8 mouse cellular contexts compared by ENCODE assay signal in genomic region chr13:44673337-44673966, GRCm38 (mm10). TPM values are rescaled to one million over a fixed set of nuclear protein-coding genes. Genes with fewer than 3 reads are reported as not detected.
DNase-seq lines count a peak whose midpoint lies in the region; ATAC-seq and TF ChIP-seq lines count a peak whose summit lies in the region.

No protein-coding gene starts in this region.

- WGBS in kidney, postnatal 0 days: 8% methylated on average over 20 of the region's 20 CpGs
- WGBS in hindbrain, postnatal 0 days: 23% methylated on average over 20 of the region's 20 CpGs
- WGBS in macrophage (ENCODE audit: missing documents): 3% methylated on average over 20 of the region's 20 CpGs

- no peak; the same call in 1 of the 2 replicates for ATAC-seq in kidney, postnatal 0 days (replicated peaks; ENCODE audit: low FRiP score, low read depth)
- no peak for ATAC-seq in hindbrain, postnatal 0 days

- no peaks in the 10 kb centered on the region for H3K36me3 ChIP-seq in kidney, postnatal 0 days (ENCODE audit: insufficient read depth, low read length)
- H3K36me3 ChIP-seq in ES-Bruce4 (ENCODE audit: control insufficient read depth, insufficient read depth, low read length, poor library complexity, severe bottlenecking) (no peaks in the 10 kb centered on the region), macrophage (ENCODE audit: inconsistent target) (no peaks in the 10 kb centered on the region)
- H3K36me3 ChIP-seq in hindbrain, postnatal 0 days (ENCODE audit: insufficient read depth, low read length): no peaks in the 10 kb centered on the region

- H3K4me2 ChIP-seq in kidney, postnatal 0 days (ENCODE audit: low read length): peak overlapping the region; percentile 54
- peak overlapping the region; percentile 39 for H3K4me2 ChIP-seq in hindbrain, postnatal 0 days (ENCODE audit: low read depth, low read length)

- no peaks in the 10 kb centered on the region for H3K79me2 ChIP-seq in macrophage (ENCODE audit: inconsistent target)

- no peak overlapping the region for H3K27ac ChIP-seq in kidney, postnatal 0 days
- H3K27ac ChIP-seq in ES-Bruce4 (ENCODE audit: insufficient read depth, low read length) (peak overlapping the region; percentile 66), macrophage (no peak overlapping the region)
- no peak overlapping the region for H3K27ac ChIP-seq in hindbrain, postnatal 0 days

- no peak overlapping the region for H3K9ac ChIP-seq in kidney, postnatal 0 days (ENCODE audit: low read depth, low read length)
- peak overlapping the region; percentile 10 for H3K9ac ChIP-seq in ES-Bruce4 (ENCODE audit: low read depth, poor library complexity, severe bottlenecking)
- no peak overlapping the region for H3K9ac ChIP-seq in hindbrain, postnatal 0 days (replicated peaks; ENCODE audit: low read length)

- TF ChIP-seq EP300 in ES-Bruce4 (IDR thresholded peaks at IDR 0.05; ENCODE audit: insufficient read depth, low read depth, low read length): no peak

- no peak for TF ChIP-seq CTCF in kidney, postnatal 0 days (IDR thresholded peaks at IDR 0.05; ENCODE audit: low read depth)
- TF ChIP-seq CTCF in ES-Bruce4 (IDR thresholded peaks at IDR 0.05; ENCODE audit: low read depth, low read length): no peak
- TF ChIP-seq CTCF in hindbrain, postnatal 0 days (IDR thresholded peaks at IDR 0.05; ENCODE audit: low read depth): no peak

- TF ChIP-seq POLR2A in ES-Bruce4 (IDR thresholded peaks at IDR 0.05; ENCODE audit: insufficient read depth, low read length): no peak

- peak; percentile 68 for DNase-seq in kidney, postnatal 0 days (ENCODE audit: low spot score)
- DNase-seq in kidney, adult 18-20 months: no peak
- peak; percentile 91 to 93 for DNase-seq in cerebellum, postnatal 10 days
- peak; percentile 73 for DNase-seq in hindbrain, postnatal 0 days (ENCODE audit: low spot score)
- DNase-seq in urinary bladder, postnatal 14 days (ENCODE audit: low spot score): peak; percentile 59
- no peak for DNase-seq in adrenal gland, postnatal 10 days

- no peaks in the 10 kb centered on the region for H3K9me3 ChIP-seq in kidney, postnatal 0 days (replicated peaks; ENCODE audit: low read length)
- H3K9me3 ChIP-seq in ES-Bruce4 (replicated peaks; ENCODE audit: control insufficient read depth, insufficient read depth, low read length, poor library complexity, severe bottlenecking): no peaks in the 10 kb centered on the region
- no peaks in the 10 kb centered on the region for H3K9me3 ChIP-seq in hindbrain, postnatal 0 days (ENCODE audit: low read length)

- H3K27me3 ChIP-seq in kidney, postnatal 0 days (ENCODE audit: insufficient read depth, low read length): no peaks in the 10 kb centered on the region
- no peaks in the 10 kb centered on the region for H3K27me3 ChIP-seq in ES-Bruce4 (ENCODE audit: control insufficient read depth, insufficient read depth, low read length, poor library complexity, severe bottlenecking)
- H3K27me3 ChIP-seq in hindbrain, postnatal 0 days (ENCODE audit: insufficient read depth, low read length): no peaks in the 10 kb centered on the region

- peak overlapping the region; percentile 20 for H3K4me3 ChIP-seq in kidney, postnatal 0 days (replicated peaks; ENCODE audit: low read depth, low read length)
- H3K4me3 ChIP-seq in ES-Bruce4 (ENCODE audit: low read depth, low read length) (peak overlapping the region; percentile 12), macrophage (ENCODE audit: inconsistent target) (peak overlapping the region; percentile 11; the same call in 1 of the 2 replicates)
- H3K4me3 ChIP-seq in hindbrain, postnatal 0 days (ENCODE audit: low read length): peak overlapping the region; percentile 10

- H3K4me1 ChIP-seq in kidney, postnatal 0 days (replicated peaks; ENCODE audit: insufficient read depth, low read length): peaks cover 7% of the 10 kb centered on the region
- H3K4me1 ChIP-seq in ES-Bruce4 (ENCODE audit: control insufficient read depth, insufficient read depth, low read length): peaks cover 12% of the 10 kb centered on the region
- no peaks in the 10 kb centered on the region for H3K4me1 ChIP-seq in hindbrain, postnatal 0 days (ENCODE audit: insufficient read depth, low read length)

RNA-seq across cellular contexts. Expression of gene Jarid2, which starts 55.8 kb away (rescaled TPM):
- 22.5 and 26.2 TPM in 2 replicates for polyA plus RNA-seq in kidney, postnatal 0 days (2015; fragmentation: Nextera tagmentation; extraction: Ambion mirVana)
- polyA plus RNA-seq in ES-Bruce4 (2011; ENCODE audit: insufficient read depth, insufficient read length, low read depth, missing spikeins) (143 and 150 TPM in 2 replicates), macrophage (2018) (8.4 to 10.6 TPM (median 10.0 TPM) in 3 replicates)
- total RNA-seq in hindbrain, postnatal 0 days (2014; rRNA removed): 20.3 and 21.6 TPM in 2 replicates
- 19.3 and 19.8 TPM in 2 replicates for polyA plus RNA-seq in hindbrain, postnatal 0 days (2015; fragmentation: Nextera tagmentation; extraction: Ambion mirVana)
- total RNA-seq in macrophage (2018; cell fraction: chromatin; rRNA removed): 100 to 1,000 TPM in 5 of 26 experiments, 10 to 100 TPM in 21; 49.8 to 237 (median 70.5) TPM
- 10 to 100 TPM in 19 of 26 experiments, 1 to 10 TPM in 7; 7.7 to 34.1 (median 13.2) TPM for total RNA-seq in macrophage (2018; cell fraction: cytosol; rRNA removed)
- 100 to 1,000 TPM in 3 of 26 experiments, 10 to 100 TPM in 23; 40.2 to 196 (median 59.1) TPM for total RNA-seq in macrophage (2018; cell fraction: nucleus; rRNA removed)
- total RNA-seq in adrenal gland, postnatal 10 days (2021): 10 to 100 TPM; 45.0 to 60.1 TPM

Comparison
In these comparisons a context has a peak if more than half of its experiments do, and no peak if none do; other contexts are left out.
1. DNase-seq: peak in kidney, postnatal 0 days (single experiment), cerebellum, postnatal 10 days (2 of 2), hindbrain, postnatal 0 days (single experiment) and urinary bladder, postnatal 14 days (single experiment); none in kidney, adult 18-20 months (single experiment) and adrenal gland, postnatal 10 days (single experiment).
2. Peak in every context shown above with its lines, with median percentiles within 50 percentile points of each other: H3K4me3 ChIP-seq.